Mouse (Mus musculus) bone marrow macrophage, adult 2 months (primary cell): ENCODE measurements around the gene Inpp4a.

ENCODE experiments used
- CTCF ChIP-seq: IDR thresholded peaks from 2 replicates; pipeline ENCODE4 v1.5.1; 2012; ENCODE audit warnings: low read depth, mild to moderate bottlenecking, low read length, moderate library complexity
- POLR2A ChIP-seq: IDR thresholded peaks from 2 replicates; pipeline ENCODE4 v1.6.1; 2012; ENCODE audit warnings: mild to moderate bottlenecking, low read depth, low read length, borderline replicate concordance

DNA sequence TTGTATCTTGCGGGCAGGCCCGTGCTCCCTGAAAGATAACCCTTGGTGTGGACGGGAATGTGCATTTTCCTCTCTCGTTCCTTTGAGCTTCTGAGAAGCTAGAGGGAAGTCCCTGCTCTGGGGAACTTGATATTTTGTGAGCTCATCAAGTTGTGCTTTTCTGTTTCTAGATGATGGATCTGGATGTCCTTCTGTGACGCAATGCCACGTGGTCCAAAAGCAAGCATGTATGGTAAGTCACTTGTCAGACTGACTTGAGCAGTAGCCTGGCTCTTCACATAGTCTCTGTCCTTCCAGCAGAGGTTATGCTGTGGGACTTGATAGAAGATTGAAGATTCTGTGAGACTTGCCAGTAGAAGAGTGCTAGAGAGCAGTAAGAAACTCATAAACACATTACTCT, 57.5 kb downstream of the Inpp4a start:
- TF ChIP-seq POLR2A (no peak), CTCF (no peak)
